Mouse (Mus musculus) urinary bladder, postnatal 36 days (tissue): ENCODE measurements around the gene Psenen.

Experiments
- DNase-seq, 2 experiments: peaks; one replicate each; pipeline ENCODE4 v3.0.0; 2022; ENCODE audit warnings: low spot score in 2 of 2, mixed read lengths in 1 of 2

The Psenen gene

GRCm38 (mm10) chr7:30588676-30589434, 25.4 kb upstream of the Psenen start, which contains the start of gene Kmt2b:
Kmt2b (minus strand) TSS chr7:30588726.
- peak; percentile 95 to 98 for DNase-seq

GRCm38 (mm10) chr7:30587842-30588667, 24.6 kb upstream of the Psenen start:
- peak; percentile 36 to 38 for DNase-seq

- DNase-seq = no peak
These were observed 23.1 kb upstream of the Psenen start for GRCm38 (mm10) chr7:30586455-30587020.

- DNase-seq = no peak
These were observed 21.7 kb upstream of the Psenen start for GRCm38 (mm10) chr7:30585170-30585569.

- DNase-seq = no peak
These were observed 20.9 kb upstream of the Psenen start for GRCm38 (mm10) chr7:30584339-30584738.

GRCm38 (mm10) chr7:30581547-30581946, 18.1 kb upstream of the Psenen start:
- no peak for DNase-seq

- DNase-seq = no peak
These were observed 16.5 kb upstream of the Psenen start for GRCm38 (mm10) chr7:30579950-30580349.

- no peak for DNase-seq
These were observed 9.5 kb upstream of the Psenen start for GRCm38 (mm10) chr7:30572969-30573368.

- no peak for DNase-seq
These were observed 9.0 kb upstream of the Psenen start for GRCm38 (mm10) chr7:30572389-30572788.

GRCm38 (mm10) chr7:30567555-30567954, 4.1 kb upstream of the Psenen start:
- no peak for DNase-seq

- no peak for DNase-seq
These were observed 2.6 kb upstream of the Psenen start for GRCm38 (mm10) chr7:30566033-30566432.

GRCm38 (mm10) chr7:30564970-30565571, 1.6 kb upstream of the Psenen start, which contains the start of gene Igflr1:
Igflr1 (plus strand) TSS chr7:30565427.
- DNase-seq = no peak

GRCm38 (mm10) chr7:30563906-30564280, 466 bp upstream of the Psenen start:
- no peak for DNase-seq

- DNase-seq = peak in 1 of 2 experiments; percentile 42
These were observed 806 bp downstream of the Psenen start for GRCm38 (mm10) chr7:30562526-30563116.

GRCm38 (mm10) chr7:30560296-30560695, 3.1 kb downstream of the Psenen start:
- DNase-seq = no peak

GRCm38 (mm10) chr7:30559443-30559954, 3.9 kb downstream of the Psenen start, which contains the start of gene Lin37:
Lin37 (minus strand) TSS chr7:30559838.
- DNase-seq = peak; percentile 92 to 97

- no peak for DNase-seq
These were observed 4.6 kb downstream of the Psenen start for GRCm38 (mm10) chr7:30558656-30559442.

- DNase-seq = no peak
These were observed 5.4 kb downstream of the Psenen start for GRCm38 (mm10) chr7:30557901-30558514.

GRCm38 (mm10) chr7:30556894-30557536, 6.4 kb downstream of the Psenen start:
- DNase-seq = no peak
